Mouse (Mus musculus) CH12.LX (cell line): ENCODE results near the gene Ccdc63. TPM values are rescaled to one million over a fixed set of nuclear protein-coding genes. Genes with fewer than 3 reads are reported as not detected.

Source experiments
- DNase-seq: peaks from one replicate; pipeline ENCODE4 v3.0.0-alpha.2; 2013; ENCODE audit errors: extremely low read depth
- H3K27ac ChIP-seq: 2 replicates; pipeline ENCODE4 v1.5.1; 2012; ENCODE audit warnings: low read depth, mild to moderate bottlenecking, control low read depth, moderate library complexity; ENCODE audit not compliant: insufficient read depth
- H3K27me3 ChIP-seq: replicated peaks from 2 replicates; pipeline ENCODE3; 2012; ENCODE audit warnings: inconsistent platforms
- H3K36me3 ChIP-seq, 2 experiments: replicated peaks in 1 of 2; 2 replicates each; pipeline versions ENCODE3 to v1.6.1; 2012; ENCODE audit warnings: inconsistent platforms in 1 of 2, low read length in 1 of 2, mild to moderate bottlenecking in 1 of 2, mixed read lengths in 1 of 2, moderate library complexity in 1 of 2; ENCODE audit not compliant: control insufficient read depth in 1 of 2, insufficient read depth in 1 of 2
- H3K4me1 ChIP-seq, 2 experiments: 2 replicates each; pipeline ENCODE4 v1.6.1; 2012; ENCODE audit warnings: inconsistent platforms in 1 of 2, moderate library complexity in 1 of 2; ENCODE audit not compliant: insufficient read depth in 2 of 2, control insufficient read depth in 1 of 2
- H3K4me2 ChIP-seq: 2 replicates; pipeline ENCODE4 v1.6.1; 2012; ENCODE audit warnings: low read depth, mild to moderate bottlenecking, control low read depth; ENCODE audit not compliant: poor library complexity, insufficient read depth, severe bottlenecking
- H3K4me3 ChIP-seq, 3 experiments: fragments of 150-350 bp in 1 of 3; sonication (generic) in 1 of 3; replicated peaks in 1 of 3; 2 replicates each; pipeline versions ENCODE3 to v1.5.1; 2011 to 2012; ENCODE audit warnings: low read depth in 2 of 3, low read length in 2 of 3, mild to moderate bottlenecking in 2 of 3, moderate library complexity in 2 of 3, control low read depth in 1 of 3, improper control_type of control experiment in 1 of 3, inconsistent platforms in 1 of 3, mixed read lengths in 1 of 3; ENCODE audit not compliant: poor library complexity in 1 of 3
- H3K79me2 ChIP-seq: replicated peaks from 2 replicates; pipeline ENCODE4 v1.6.1; 2012; ENCODE audit warnings: mild to moderate bottlenecking, moderate library complexity; ENCODE audit not compliant: control insufficient read depth, poor library complexity, insufficient read depth, severe bottlenecking; ENCODE audit errors: extremely low read depth
- H3K9ac ChIP-seq: 2 replicates; pipeline ENCODE4 v1.6.1; 2012; ENCODE audit warnings: low read depth, mild to moderate bottlenecking, control low read depth, moderate library complexity; ENCODE audit not compliant: insufficient read depth
- H3K9me3 ChIP-seq: replicated peaks from 2 replicates; pipeline ENCODE3; 2012; ENCODE audit warnings: low read length, inconsistent platforms, mixed read lengths
- BHLHE40 ChIP-seq: IDR thresholded peaks from 2 replicates; pipeline ENCODE4 v1.6.1; 2011; ENCODE audit warnings: mild to moderate bottlenecking, low read depth, low read length, improper control_type of control experiment
- CTCF ChIP-seq, 2 experiments: IDR thresholded peaks in 1 of 2; conservative IDR thresholded peaks in 1 of 2; 2 replicates each; pipeline ENCODE4 v1.5.1; 2011 to 2012; ENCODE audit warnings: low read depth in 2 of 2, low read length in 2 of 2, improper control_type of control experiment in 1 of 2, inconsistent platforms in 1 of 2, mild to moderate bottlenecking in 1 of 2, moderate library complexity in 1 of 2
- ELF1 ChIP-seq: IDR thresholded peaks from 2 replicates; pipeline ENCODE4 v1.6.1; 2014; ENCODE audit warnings: low read depth, mild to moderate bottlenecking, inconsistent platforms, low read length, improper control_type of control experiment
- GABPA ChIP-seq: IDR thresholded peaks from 2 replicates; pipeline ENCODE4 v1.6.1; 2012; ENCODE audit warnings: low read depth, low read length, improper control_type of control experiment, inconsistent platforms; ENCODE audit not compliant: insufficient replicate concordance
- JUND ChIP-seq: conservative IDR thresholded peaks from 2 replicates; pipeline ENCODE4 v1.6.1; 2011; ENCODE audit warnings: low read depth, low read length, improper control_type of control experiment
- MAX ChIP-seq: IDR thresholded peaks from 2 replicates; pipeline ENCODE4 v1.6.1; 2011; ENCODE audit warnings: low read length, improper control_type of control experiment
- MAZ ChIP-seq: IDR thresholded peaks from 2 replicates; pipeline ENCODE4 v1.6.1; 2012; ENCODE audit warnings: low read depth, mild to moderate bottlenecking, inconsistent platforms, low read length, improper control_type of control experiment, moderate library complexity
- MEF2A ChIP-seq: IDR thresholded peaks from 2 replicates; pipeline ENCODE4 v1.6.1; 2014; ENCODE audit warnings: low read depth, mild to moderate bottlenecking, inconsistent platforms, low read length, improper control_type of control experiment, borderline replicate concordance
- MYC ChIP-seq: IDR thresholded peaks from 2 replicates; pipeline ENCODE4 v1.6.1; 2011; ENCODE audit warnings: low read depth, mild to moderate bottlenecking, improper control_type of control experiment, low read length
- NRF1 ChIP-seq: IDR thresholded peaks from 2 replicates; pipeline ENCODE4 v1.6.1; 2014; ENCODE audit warnings: low read depth, mild to moderate bottlenecking, inconsistent platforms, low read length, improper control_type of control experiment, moderate library complexity
- PAX5 ChIP-seq: IDR thresholded peaks from 2 replicates; pipeline ENCODE4 v1.6.1; 2012; ENCODE audit warnings: low read length, inconsistent platforms, mixed read lengths
- POLR2AphosphoS2 ChIP-seq: IDR thresholded peaks from 2 replicates; pipeline ENCODE4 v1.6.1; 2011; ENCODE audit warnings: low read depth, low read length, improper control_type of control experiment
- RAD21 ChIP-seq: IDR thresholded peaks from 2 replicates; pipeline ENCODE4 v1.6.1; 2011; ENCODE audit warnings: low read depth, mild to moderate bottlenecking, low read length, improper control_type of control experiment, moderate library complexity
- RCOR1 ChIP-seq: conservative IDR thresholded peaks from 2 replicates; pipeline ENCODE4 v1.6.1; 2012; ENCODE audit warnings: low read depth, mild to moderate bottlenecking, inconsistent platforms, low read length, improper control_type of control experiment
- SIN3A ChIP-seq: IDR thresholded peaks from 2 replicates; pipeline ENCODE4 v1.6.1; 2012; ENCODE audit warnings: low read length, improper control_type of control experiment, inconsistent platforms
- SMC3 ChIP-seq: IDR thresholded peaks from 2 replicates; pipeline ENCODE4 v1.6.1; 2011; ENCODE audit warnings: low read depth, low read length, improper control_type of control experiment
- UBTF ChIP-seq: IDR thresholded peaks from 2 replicates; pipeline ENCODE4 v1.6.1; 2012; ENCODE audit warnings: low read depth, mild to moderate bottlenecking, inconsistent platforms, low read length, improper control_type of control experiment, moderate library complexity
- USF1 ChIP-seq: IDR thresholded peaks from 2 replicates; pipeline ENCODE4 v1.6.1; 2014; ENCODE audit warnings: low read depth, mild to moderate bottlenecking, inconsistent platforms, low read length, improper control_type of control experiment
- USF2 ChIP-seq: conservative IDR thresholded peaks from 2 replicates; pipeline ENCODE4 v1.6.1; 2011; ENCODE audit warnings: low read depth, low read length, improper control_type of control experiment
- ZC3H11A ChIP-seq: IDR thresholded peaks from 2 replicates; pipeline ENCODE4 v1.6.1; 2012; ENCODE audit warnings: low read depth, mild to moderate bottlenecking, inconsistent platforms, low read length, improper control_type of control experiment
- dilution Hi-C: fragments of 300-500 bp; cut with MboI; formaldehyde crosslinking; loops from 2 replicates; pipeline ENCODE4 v1.14.3; 2020; ENCODE audit warnings: low sequenced_read_pairs; ENCODE audit not compliant: extremely low pct_unique_long_range_greater_than_20kb, extremely low pct_ligation_motif_present
- in situ Hi-C: fragments of 300-500 bp; cut with MboI; formaldehyde crosslinking; loops from 3 replicates; pipeline ENCODE4 v1.14.3; 2019; ENCODE audit warnings: low sequenced_read_pairs, low pct_ligation_motif_present, low pct_unique_long_range_greater_than_20kb, mixed read lengths
- polyA plus RNA-seq: library from polyadenylated mRNA; unstranded; fragments of >175 nt; gene quantifications from 2 replicates; pipeline ENCODE4 v1.2.1, GENCODE M21; 2012; ENCODE audit warnings: low read depth; ENCODE audit not compliant: insufficient read length
- total RNA-seq, 2 experiments: library from RNA; depleted of rRNA; stranded (reverse); fragments of 300-350 nt in 1 of 2; fragments of >200 nt in 1 of 2; gene quantifications; 2 replicates each; pipeline ENCODE4 v1.2.3; 2012 to 2014

Gene Ccdc63
- total and polyA plus RNA-seq, 3 experiments = 0.39 to 0.70 (median 0.47) TPM

GRCm38 (mm10) chr5:122168344-122169069, 27.9 kb upstream of the Ccdc63 start:
- Histone ChIP-seq H3K9me3 (no peaks in the 10 kb centered on the region), H3K27me3 (no peaks in the 10 kb centered on the region), H3K9ac (no peak overlapping the region), H3K36me3 (peaks cover 86 to 98% of the 10 kb centered on the region in 2 experiments), H3K4me3 (no peak overlapping the region), H3K4me1 (peaks cover 0 to 9% of the 10 kb centered on the region in 2 experiments; a peak in 3 of 4 replicates), H3K79me2 (peaks cover 46% of the 10 kb centered on the region), H3K4me2 (no peak overlapping the region), H3K27ac (no peak overlapping the region)
- TF ChIP-seq USF2 (no peak), PAX5 (no peak), MAZ (no peak), ZC3H11A (no peak), MEF2A (no peak), UBTF (no peak), USF1 (no peak), SMC3 (no peak), RCOR1 (no peak), RAD21 (no peak), NRF1 (no peak), GABPA (no peak), ELF1 (no peak), MAX (no peak), JUND (no peak), CTCF (conservative IDR thresholded peaks at IDR 0.05 in 1 of 2, IDR thresholded peaks at IDR 0.05 in 1 of 2; ENCODE audit: low read depth in 2 of 2, low read length in 2 of 2) (no peak), POLR2AphosphoS2 (no peak), SIN3A (no peak), MYC (no peak)
- in situ Hi-C loops (no loop called here), dilution Hi-C loops (no loop called here)
- no peak for DNase-seq

- Histone ChIP-seq H3K4me3 (no peak overlapping the region), H3K27me3 (no peaks in the 10 kb centered on the region), H3K79me2 (peaks cover 64% of the 10 kb centered on the region), H3K4me1 (peaks cover 12 to 28% of the 10 kb centered on the region in 2 experiments), H3K4me2 (no peak overlapping the region), H3K27ac (no peak overlapping the region), H3K36me3 (peaks cover 84 to 98% of the 10 kb centered on the region in 2 experiments), H3K9me3 (no peaks in the 10 kb centered on the region), H3K9ac (no peak overlapping the region)
- no peak for TF ChIP-seq BHLHE40
- dilution Hi-C loops = no loop called here
- in situ Hi-C loops = no loop called here
- DNase-seq = no peak
Observed at GRCm38 (mm10) chr5:122166636-122167161, 26.1 kb upstream of the Ccdc63 start.
